Mouse (Mus musculus) myocyte (in vitro differentiated cells): ENCODE data around the gene Aldh16a1.
"Not testable (repeated sequence)": the region's sequence is repeated elsewhere in the genome, so short reads cannot be mapped to it uniquely, and the experiment has no call there.

Source experiments
- CEBPB ChIP-seq: IDR thresholded peaks from 2 replicates; pipeline ENCODE4 v1.6.1; 2011; ENCODE audit warnings: mild to moderate bottlenecking, moderate library complexity; ENCODE audit not compliant: poor library complexity, insufficient read depth, severe bottlenecking
- E2F4 ChIP-seq: IDR thresholded peaks from one replicate; pipeline ENCODE4 v1.6.1; 2011; ENCODE audit warnings: mild to moderate bottlenecking, control low read depth, moderate library complexity; ENCODE audit not compliant: insufficient read depth
- MAX ChIP-seq: IDR thresholded peaks from one replicate; pipeline ENCODE4 v1.6.1; 2011; ENCODE audit warnings: low read depth, mild to moderate bottlenecking, control low read depth
- MYOD1 ChIP-seq, 3 experiments: IDR thresholded peaks; one replicate each; pipeline ENCODE4 v1.6.1; 2011; ENCODE audit warnings: control low read depth in 2 of 3, low read depth in 2 of 3, mild to moderate bottlenecking in 2 of 3, moderate library complexity in 1 of 3; ENCODE audit not compliant: insufficient read length in 2 of 3, control insufficient read depth in 1 of 3
- MYOG ChIP-seq, 3 experiments: IDR thresholded peaks; one replicate each; pipeline ENCODE4 v1.6.1; 2011; ENCODE audit warnings: control low read depth in 2 of 3, low read depth in 2 of 3, mild to moderate bottlenecking in 2 of 3; ENCODE audit not compliant: insufficient read length in 2 of 3, control insufficient read depth in 1 of 3, insufficient read depth in 1 of 3
- POLR2A ChIP-seq: IDR thresholded peaks from one replicate; pipeline ENCODE4 v1.6.1; 2011; ENCODE audit warnings: low read depth, mild to moderate bottlenecking, control low read depth, moderate library complexity; ENCODE audit not compliant: insufficient read length
- POLR2AphosphoS2 ChIP-seq: IDR thresholded peaks from one replicate; pipeline ENCODE4 v1.6.1; 2011; ENCODE audit warnings: low read depth, control low read depth; ENCODE audit not compliant: insufficient read length
- REST ChIP-seq: IDR thresholded peaks from one replicate; pipeline ENCODE4 v1.6.1; 2011; ENCODE audit warnings: mild to moderate bottlenecking, control low read depth, moderate library complexity; ENCODE audit not compliant: insufficient read depth, insufficient read length
- SRF ChIP-seq: IDR thresholded peaks from one replicate; pipeline ENCODE4 v1.6.1; 2011; ENCODE audit warnings: low read depth; ENCODE audit not compliant: control insufficient read depth, insufficient read length
- TCF12 ChIP-seq: IDR thresholded peaks from one replicate; pipeline ENCODE4 v1.6.1; 2011; ENCODE audit warnings: mild to moderate bottlenecking, control low read depth; ENCODE audit not compliant: poor library complexity, insufficient read depth, severe bottlenecking
- USF1 ChIP-seq: IDR thresholded peaks from one replicate; pipeline ENCODE4 v1.6.1; 2011; ENCODE audit warnings: low read depth, mild to moderate bottlenecking, control low read depth, moderate library complexity

DNA sequence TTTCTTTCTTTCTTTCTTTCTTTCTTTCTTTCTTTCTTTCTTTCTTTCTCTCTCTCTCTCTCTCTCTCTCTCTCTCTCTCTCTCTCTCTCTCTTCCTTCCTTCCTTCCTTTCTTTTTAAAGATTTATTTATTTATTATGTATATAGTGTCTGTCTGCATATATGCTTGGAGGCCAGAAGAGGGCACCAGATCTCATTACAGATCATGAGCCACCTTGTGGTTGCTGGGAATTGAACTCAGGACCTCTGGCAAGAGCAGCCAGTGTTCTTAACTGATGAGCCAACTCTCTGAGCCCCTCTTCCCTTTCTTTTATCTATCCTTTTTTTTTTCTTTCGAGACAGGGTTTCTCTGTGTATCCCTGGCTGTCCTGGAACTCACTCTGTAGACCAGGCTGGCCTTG, 19.4 kb upstream of the Aldh16a1 start:
- not testable (repeated sequence) for TF ChIP-seq POLR2A; MYOD1 (IDR thresholded peaks at IDR 0.05; ENCODE audit: control insufficient read depth in 1 of 3, insufficient read length in 2 of 3, low read depth in 2 of 3); TCF12; REST; MAX; POLR2AphosphoS2; MYOG (IDR thresholded peaks at IDR 0.05; ENCODE audit: control insufficient read depth in 1 of 3, insufficient read depth in 1 of 3, insufficient read length in 2 of 3, low read depth in 2 of 3); USF1; E2F4; CEBPB; SRF
